Mouse (Mus musculus) bone marrow, adult 2 months (tissue): Measurements from ENCODE around the gene 4933430I17Rik.

Source experiments
- CTCF ChIP-seq: fragments of 200-500 bp; IDR thresholded peaks from 2 replicates; pipeline ENCODE4 v1.5.1; 2011; ENCODE audit warnings: low read length, control low read depth; ENCODE audit not compliant: control insufficient read depth, insufficient read depth
- POLR2A ChIP-seq: fragments of 200-500 bp; IDR thresholded peaks from 2 replicates; pipeline ENCODE4 v1.6.1; 2011; ENCODE audit warnings: low read depth, mild to moderate bottlenecking, control low read depth, low read length, borderline replicate concordance; ENCODE audit not compliant: control insufficient read depth

GRCm38 (mm10) chr4:62544801-62545200 is 19.6 kb downstream of the 4933430I17Rik start:
- TF ChIP-seq CTCF: no peak
- TF ChIP-seq POLR2A: no peak
